Mouse (Mus musculus) intestine, postnatal 0 days (tissue): ENCODE measurements around the gene Adora1. TPM values are rescaled to one million over a fixed set of nuclear protein-coding genes. Genes with fewer than 3 reads are reported as not detected.
A peak's percentile ranks its signal among the peaks of the same experiment; 100 is the strongest.

Experiments
- ATAC-seq: fragments of 200-750 bp; cut with Nextera tagmentation; 2 replicates; pipeline ENCODE4 v1.8.0; 2017; ENCODE audit warnings: mild to moderate bottlenecking, moderate TSS enrichment, moderate library complexity
- H3K27ac ChIP-seq: fragments of 300-500 bp; sonication (generic); 2 replicates; pipeline ENCODE4 v1.5.1; 2014; ENCODE audit warnings: mild to moderate bottlenecking, low read depth, low read length, moderate library complexity
- H3K27me3 ChIP-seq: fragments of 300-500 bp; sonication (generic); replicated peaks from 2 replicates; pipeline ENCODE4 v1.6.1; 2014; ENCODE audit warnings: low read length, mixed read lengths; ENCODE audit not compliant: control insufficient read depth, insufficient read depth
- H3K36me3 ChIP-seq: fragments of 300-500 bp; sonication (generic); 2 replicates; pipeline ENCODE4 v1.6.1; 2014; ENCODE audit warnings: mild to moderate bottlenecking, moderate library complexity; ENCODE audit not compliant: control insufficient read depth, insufficient read depth
- H3K4me1 ChIP-seq: fragments of 300-500 bp; sonication (generic); replicated peaks from 2 replicates; pipeline ENCODE4 v1.6.1; 2014; ENCODE audit warnings: antibody characterized with exemption, low read length, mixed read lengths; ENCODE audit not compliant: control insufficient read depth, insufficient read depth
- H3K4me2 ChIP-seq: fragments of 300-500 bp; sonication (generic); replicated peaks from 2 replicates; pipeline ENCODE4 v1.6.1; 2014; ENCODE audit warnings: low read depth, mild to moderate bottlenecking, moderate library complexity
- H3K4me3 ChIP-seq: fragments of 300-500 bp; sonication (generic); 2 replicates; pipeline ENCODE4 v1.5.1; 2014; ENCODE audit warnings: low read depth, low read length
- H3K9ac ChIP-seq: fragments of 300-500 bp; sonication (generic); 2 replicates; pipeline ENCODE4 v1.6.1; 2014; ENCODE audit warnings: mild to moderate bottlenecking, low read depth, low read length
- H3K9me3 ChIP-seq: fragments of 300-500 bp; sonication (generic); 2 replicates; pipeline ENCODE4 v1.6.1; 2016; ENCODE audit warnings: mixed run types; ENCODE audit not compliant: control insufficient read depth
- CTCF ChIP-seq: sonication (generic); IDR thresholded peaks from 2 replicates; pipeline ENCODE4 v1.5.1; 2016; ENCODE audit warnings: low read depth, mild to moderate bottlenecking, control low read depth, antibody characterized with exemption, moderate library complexity
- WGBS: fragments of 180-500 bp; shearing (Covaris S2); extraction: QIAGEN DNeasy Blood & Tissue Kit; methylation state at CpG from one replicate; pipeline ENCODE4 v1.1.7; 2014; 5-methylcytosine and 5-hydroxymethylcytosine counted together
- polyA plus RNA-seq: library from polyadenylated mRNA; unstranded; fragments of >200 nt; fragmentation: Nextera tagmentation; extraction: Ambion mirVana; gene quantifications from 2 replicates; pipeline ENCODE4 v1.2.1, GENCODE M21; 2015

Gene Adora1
- polyA plus RNA-seq, 1 experiment from 2014 or later, result 2.2 TPM

- Histone ChIP-seq H3K4me1 (peaks cover 6% of the 10 kb centered on the region; the same call in 1 of the 2 replicates), H3K27ac (no peak overlapping the region), H3K36me3 (no peaks in the 10 kb centered on the region), H3K9me3 (no peaks in the 10 kb centered on the region), H3K4me2 (no peak overlapping the region), H3K4me3 (no peak overlapping the region), H3K9ac (no peak overlapping the region), H3K27me3 (no peaks in the 10 kb centered on the region)
- ATAC-seq, result no peak
- WGBS, result 78% methylated on average over 12 of the region's 12 CpGs
- TF ChIP-seq CTCF, result no peak
Observed at GRCm38 (mm10) chr1:134198197-134198995, 36.8 kb downstream of the Adora1 start.

- H3K27ac ChIP-seq, result no peak overlapping the region
- 82% methylated on average over 15 of the region's 15 CpGs for WGBS
- no peaks in the 10 kb centered on the region for H3K9me3 ChIP-seq
- H3K4me3 ChIP-seq, result no peak overlapping the region
- no peaks in the 10 kb centered on the region for H3K36me3 ChIP-seq
- no peak overlapping the region for H3K9ac ChIP-seq
- H3K4me1 ChIP-seq, result peaks cover 6% of the 10 kb centered on the region; the same call in 1 of the 2 replicates
- peak; percentile 40 for TF ChIP-seq CTCF
- H3K4me2 ChIP-seq, result no peak overlapping the region
- no peak for ATAC-seq
- no peaks in the 10 kb centered on the region for H3K27me3 ChIP-seq
Observed at GRCm38 (mm10) chr1:134197325-134197982, 37.8 kb downstream of the Adora1 start.

- Histone ChIP-seq H3K9ac (no peak overlapping the region), H3K27me3 (no peaks in the 10 kb centered on the region), H3K4me3 (no peak overlapping the region), H3K4me1 (peaks cover 6% of the 10 kb centered on the region; the same call in 1 of the 2 replicates), H3K36me3 (no peaks in the 10 kb centered on the region), H3K4me2 (no peak overlapping the region), H3K27ac (0 out of 2 replicates have a peak overlapping the region, but pooled peaks have one; percentile 35), H3K9me3 (no peaks in the 10 kb centered on the region)
- peak; percentile 95 for TF ChIP-seq CTCF
- WGBS, result 56% methylated on average over 4 of the region's 4 CpGs
- peak; percentile 61 for ATAC-seq
Observed at GRCm38 (mm10) chr1:134196386-134196785, 38.8 kb downstream of the Adora1 start.

- WGBS, result 54% methylated on average over 4 of the region's 4 CpGs
- no peak for TF ChIP-seq CTCF
- Histone ChIP-seq H3K27ac (0 out of 2 replicates have a peak overlapping the region, but pooled peaks have one; percentile 35), H3K4me3 (no peak overlapping the region), H3K9ac (no peak overlapping the region), H3K4me2 (no peak overlapping the region), H3K4me1 (peaks cover 6% of the 10 kb centered on the region; the same call in 1 of the 2 replicates), H3K27me3 (no peaks in the 10 kb centered on the region), H3K9me3 (no peaks in the 10 kb centered on the region), H3K36me3 (no peaks in the 10 kb centered on the region)
- ATAC-seq, result peak; percentile 8; the same call in 1 of the 2 replicates
Observed at GRCm38 (mm10) chr1:134195979-134196378, 39.3 kb downstream of the Adora1 start.

GRCm38 (mm10) chr1:134195571-134195970 lies 39.7 kb downstream of the Adora1 start:
- Histone ChIP-seq H3K27me3 (no peaks in the 10 kb centered on the region), H3K9ac (no peak overlapping the region), H3K27ac (no peak overlapping the region), H3K4me1 (peaks cover 6% of the 10 kb centered on the region; the same call in 1 of the 2 replicates), H3K9me3 (no peaks in the 10 kb centered on the region), H3K36me3 (no peaks in the 10 kb centered on the region), H3K4me3 (no peak overlapping the region), H3K4me2 (no peak overlapping the region)
- WGBS, result 45% methylated on average over 3 of the region's 3 CpGs
- ATAC-seq, result no peak
- no peak for TF ChIP-seq CTCF

GRCm38 (mm10) chr1:134195117-134195516 lies 40.1 kb downstream of the Adora1 start:
- TF ChIP-seq CTCF, result no peak
- Histone ChIP-seq H3K4me2 (no peak overlapping the region), H3K9me3 (no peaks in the 10 kb centered on the region), H3K27ac (no peak overlapping the region), H3K9ac (no peak overlapping the region), H3K36me3 (no peaks in the 10 kb centered on the region), H3K27me3 (no peaks in the 10 kb centered on the region), H3K4me3 (no peak overlapping the region), H3K4me1 (peaks cover 6% of the 10 kb centered on the region; the same call in 1 of the 2 replicates)
- 13% methylated on average over 2 of the region's 2 CpGs for WGBS
- ATAC-seq, result no peak
